Mouse (Mus musculus) E14TG2a.4 (cell line): Measurements from ENCODE around the gene Pgp.

Experiments used
- CTCF ChIP-seq: conservative IDR thresholded peaks from 2 replicates; pipeline ENCODE4 v1.5.1; 2014; ENCODE audit warnings: low read length
- NANOG ChIP-seq: IDR thresholded peaks from 2 replicates; pipeline ENCODE4 v1.6.1; 2014; ENCODE audit warnings: borderline replicate concordance, low read length, mixed read lengths
- POU5F1 ChIP-seq: IDR thresholded peaks from 2 replicates; pipeline ENCODE4 v1.6.1; 2014; ENCODE audit warnings: low read length, borderline replicate concordance

- TF ChIP-seq CTCF: no peak
- no peak for TF ChIP-seq POU5F1
- TF ChIP-seq NANOG: no peak
Measured at GRCm38 (mm10) chr17:24454756-24455522, 15.3 kb upstream of the Pgp start.
